Mouse (Mus musculus): ENCODE data around the gene Zp2. TPM values are rescaled to one million over a fixed set of nuclear protein-coding genes. Genes with fewer than 3 reads are reported as not detected.
A peak's percentile ranks its signal among the peaks of the same experiment; 100 is the strongest.

Gene Zp2
- polyA plus RNA-seq, 1 experiment from 2014 or later: not detected

DNA sequence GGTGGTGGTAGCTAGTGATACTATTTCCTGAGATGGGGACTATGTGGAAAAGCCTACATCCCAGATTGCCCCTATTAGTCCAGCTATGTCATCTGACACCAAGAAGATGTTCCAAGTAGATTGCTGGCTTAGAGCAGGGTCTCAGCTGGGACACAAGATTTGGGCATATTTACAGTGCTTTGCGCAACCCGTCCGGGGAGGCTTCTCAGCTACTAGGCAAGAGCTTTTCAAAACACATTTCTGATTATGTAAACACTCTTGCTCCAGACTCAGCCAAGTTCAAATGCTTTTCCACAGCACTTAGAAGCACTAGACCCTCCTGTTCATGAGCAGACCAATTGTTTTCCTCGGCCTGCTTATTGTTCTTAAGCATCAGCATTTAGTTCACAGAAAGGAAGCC lies 21.3 kb downstream of the Zp2 start:
- Histone ChIP-seq H3K4me3 (ENCODE audit: low read depth, low read length) (no peak overlapping the region), H3K36me3 (ENCODE audit: control insufficient read depth, insufficient read depth) (no peaks in the 10 kb centered on the region), H3K4me1 (ENCODE audit: control insufficient read depth, low read depth, low read length) (no peaks in the 10 kb centered on the region; the same call in 1 of the 2 replicates), H3K9ac (ENCODE audit: low read depth, low read length) (no peak overlapping the region), H3K27me3 (ENCODE audit: control insufficient read depth, insufficient read depth, low read depth, low read length) (no peaks in the 10 kb centered on the region), H3K9me3 (replicated peaks; ENCODE audit: control insufficient read depth, low read length) (no peaks in the 10 kb centered on the region), H3K4me2 (ENCODE audit: low read depth, low read length) (no peak overlapping the region), H3K27ac (ENCODE audit: low read length) (no peak overlapping the region)
- WGBS (ENCODE audit: insufficient replicate concordance): 61% methylated on average over 4 of the region's 4 CpGs
- no peak for ATAC-seq (ENCODE audit: low read depth)

DNA sequence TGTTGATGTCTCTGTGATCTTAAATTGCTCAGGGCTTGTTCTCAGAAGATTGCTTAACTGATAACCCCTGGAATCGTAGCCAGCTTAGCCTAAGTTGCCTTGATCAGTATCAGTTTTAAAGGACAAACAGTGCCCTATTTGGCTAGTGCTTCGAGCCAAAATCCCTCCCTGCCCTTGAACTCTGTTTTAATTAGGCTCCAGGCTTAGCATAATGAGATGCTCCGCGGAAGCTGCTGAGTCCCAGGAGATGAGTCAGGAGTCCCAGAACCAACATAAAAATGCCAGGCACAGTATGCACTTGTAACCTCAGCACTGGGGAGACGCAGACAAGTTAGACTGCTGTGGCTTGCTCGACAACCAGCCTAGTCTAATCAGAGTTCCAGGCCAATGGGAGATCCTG lies 27.6 kb downstream of the Zp2 start:
- H3K9me3 ChIP-seq (replicated peaks; ENCODE audit: control insufficient read depth, low read length): no peaks in the 10 kb centered on the region

DNA sequence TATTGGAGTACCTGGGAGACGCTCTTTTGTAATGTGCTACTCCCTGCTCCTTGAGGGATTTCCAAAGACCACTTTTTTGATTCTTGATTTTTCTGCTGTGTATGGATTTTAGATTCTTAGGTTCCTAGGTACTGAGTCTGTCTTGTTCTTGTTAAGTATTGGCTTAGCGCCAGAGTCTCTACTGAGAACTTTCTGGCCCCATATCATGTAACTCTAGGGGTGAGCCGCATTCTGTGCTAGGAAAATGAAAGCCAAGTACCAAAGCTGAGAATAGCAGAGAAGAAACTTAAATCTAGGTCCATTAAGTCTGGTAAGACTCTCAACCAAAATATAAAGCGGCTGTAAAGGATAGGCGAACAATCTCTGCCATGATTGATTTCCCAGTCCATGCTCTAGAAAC lies 28.1 kb downstream of the Zp2 start:
- Histone ChIP-seq H3K36me3 (ENCODE audit: control insufficient read depth, insufficient read depth) (no peaks in the 10 kb centered on the region), H3K4me1 (ENCODE audit: control insufficient read depth, low read depth, low read length) (no peaks in the 10 kb centered on the region), H3K9ac (ENCODE audit: low read depth, low read length) (no peak overlapping the region), H3K4me2 (ENCODE audit: low read depth, low read length) (no peak overlapping the region), H3K27ac (ENCODE audit: low read length) (no peak overlapping the region), H3K9me3 (replicated peaks; ENCODE audit: control insufficient read depth, low read length) (no peaks in the 10 kb centered on the region), H3K4me3 (ENCODE audit: low read depth, low read length) (no peak overlapping the region), H3K27me3 (ENCODE audit: control insufficient read depth, insufficient read depth, low read depth, low read length) (no peaks in the 10 kb centered on the region)
- ATAC-seq (ENCODE audit: low read depth): no peak
- WGBS (ENCODE audit: insufficient replicate concordance): 69% methylated on average over 5 of the region's 5 CpGs

More for the DNA sequence above, 27.6 kb downstream of the Zp2 start:
- H3K4me2 ChIP-seq (ENCODE audit: low read depth, low read length): no peak overlapping the region
- no peak overlapping the region for H3K27ac ChIP-seq (ENCODE audit: low read length)
- no peaks in the 10 kb centered on the region for H3K36me3 ChIP-seq (ENCODE audit: control insufficient read depth, insufficient read depth)
- no peaks in the 10 kb centered on the region for H3K4me1 ChIP-seq (ENCODE audit: control insufficient read depth, low read depth, low read length)
- WGBS (ENCODE audit: insufficient replicate concordance): 55% methylated on average over 6 of the region's 6 CpGs
- H3K9ac ChIP-seq (ENCODE audit: low read depth, low read length): no peak overlapping the region
- no peaks in the 10 kb centered on the region for H3K27me3 ChIP-seq (ENCODE audit: control insufficient read depth, insufficient read depth, low read depth, low read length)
- no peak for ATAC-seq (ENCODE audit: low read depth)
- no peak overlapping the region for H3K4me3 ChIP-seq (ENCODE audit: low read depth, low read length)

DNA sequence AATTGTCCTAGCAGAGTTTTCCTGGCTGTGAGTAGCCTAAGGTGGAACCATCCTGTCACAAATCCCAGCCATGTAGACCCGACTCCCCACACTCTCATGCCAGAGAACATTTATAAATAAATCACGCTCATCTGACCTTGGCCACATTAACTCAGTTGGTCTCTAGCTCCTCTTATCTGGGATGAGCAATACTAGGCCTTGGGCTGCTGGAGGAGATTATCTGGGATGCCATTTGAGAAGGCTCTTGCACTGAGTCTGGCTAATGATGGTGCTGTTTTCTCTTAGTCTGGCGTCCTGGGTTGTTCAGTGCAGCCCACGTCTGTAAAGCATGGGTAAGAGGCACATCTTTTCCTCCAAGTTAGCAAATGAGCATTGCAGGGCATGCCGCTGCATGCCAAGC lies 35.4 kb downstream of the Zp2 start:
- no peaks in the 10 kb centered on the region for H3K4me1 ChIP-seq (ENCODE audit: control insufficient read depth, low read depth, low read length)
- H3K4me3 ChIP-seq (ENCODE audit: low read depth, low read length): no peak overlapping the region
- ATAC-seq (ENCODE audit: low read depth): no peak
- no peaks in the 10 kb centered on the region for H3K27me3 ChIP-seq (ENCODE audit: control insufficient read depth, insufficient read depth, low read depth, low read length)
- no peak overlapping the region for H3K27ac ChIP-seq (ENCODE audit: low read length)
- no peak overlapping the region for H3K9ac ChIP-seq (ENCODE audit: low read depth, low read length)
- no peaks in the 10 kb centered on the region for H3K36me3 ChIP-seq (ENCODE audit: control insufficient read depth, insufficient read depth)
- 49% methylated on average over 5 of the region's 5 CpGs for WGBS (ENCODE audit: insufficient replicate concordance)
- H3K9me3 ChIP-seq (replicated peaks; ENCODE audit: control insufficient read depth, low read length): no peaks in the 10 kb centered on the region
- no peak overlapping the region for H3K4me2 ChIP-seq (ENCODE audit: low read depth, low read length)

DNA sequence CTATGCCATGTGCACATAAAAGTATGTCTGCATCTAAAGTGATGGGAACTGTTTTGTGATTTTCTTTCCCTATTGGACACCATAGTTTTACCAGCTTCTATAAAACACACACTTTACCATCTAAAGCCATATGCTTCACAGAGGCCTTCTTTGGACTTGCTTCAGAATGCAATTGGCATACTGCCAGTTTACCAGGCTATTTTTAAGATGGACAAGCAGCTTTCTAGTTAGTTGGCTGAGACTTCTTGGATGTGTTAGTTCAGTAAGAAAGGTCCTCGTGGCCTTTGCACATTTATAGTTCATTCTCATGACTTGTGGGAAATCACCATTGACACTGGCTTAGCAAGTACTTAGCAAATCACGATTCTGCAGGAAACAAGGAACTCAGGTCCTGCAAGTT lies 38.7 kb downstream of the Zp2 start:
- Histone ChIP-seq H3K27ac (ENCODE audit: low read length) (no peak overlapping the region), H3K27me3 (ENCODE audit: control insufficient read depth, insufficient read depth, low read depth, low read length) (peaks cover 3% of the 10 kb centered on the region; the same call in 1 of the 2 replicates), H3K9ac (ENCODE audit: low read depth, low read length) (no peak overlapping the region), H3K36me3 (ENCODE audit: control insufficient read depth, insufficient read depth) (no peaks in the 10 kb centered on the region), H3K4me2 (ENCODE audit: low read depth, low read length) (no peak overlapping the region), H3K4me1 (ENCODE audit: control insufficient read depth, low read depth, low read length) (peaks cover 3% of the 10 kb centered on the region), H3K9me3 (replicated peaks; ENCODE audit: control insufficient read depth, low read length) (no peaks in the 10 kb centered on the region), H3K4me3 (ENCODE audit: low read depth, low read length) (no peak overlapping the region)
- whole genome bisulfite sequencing (ENCODE audit: insufficient replicate concordance): 51% methylated on average over 2 of the region's 2 CpGs
- no peak for ATAC-seq (ENCODE audit: low read depth)

DNA sequence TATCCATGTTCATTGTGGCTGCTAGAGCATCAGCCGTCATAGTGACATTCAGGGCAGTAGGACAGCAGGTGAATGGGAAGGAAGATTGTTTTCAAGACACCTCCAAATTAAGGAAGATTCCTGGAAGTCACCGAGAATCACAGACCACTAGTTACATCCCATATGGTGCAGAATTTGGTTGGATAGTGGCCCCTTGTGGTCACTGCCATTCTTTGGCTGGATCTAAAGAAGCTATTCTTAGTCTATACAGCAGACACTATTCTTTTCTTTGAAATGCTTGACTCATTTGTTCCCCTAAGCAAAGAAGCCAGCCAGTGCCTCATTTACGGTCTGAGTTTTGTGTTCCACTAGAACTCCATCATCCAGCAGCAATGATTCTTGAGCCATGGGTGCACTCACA lies 40.1 kb downstream of the Zp2 start:
- Histone ChIP-seq H3K9me3 (replicated peaks; ENCODE audit: control insufficient read depth, low read length) (no peaks in the 10 kb centered on the region), H3K27ac (ENCODE audit: low read length) (no peak overlapping the region), H3K9ac (ENCODE audit: low read depth, low read length) (no peak overlapping the region), H3K4me3 (ENCODE audit: low read depth, low read length) (no peak overlapping the region), H3K36me3 (ENCODE audit: control insufficient read depth, insufficient read depth) (no peaks in the 10 kb centered on the region), H3K4me1 (ENCODE audit: control insufficient read depth, low read depth, low read length) (peaks cover 3% of the 10 kb centered on the region), H3K27me3 (ENCODE audit: control insufficient read depth, insufficient read depth, low read depth, low read length) (peaks cover 3% of the 10 kb centered on the region; the same call in 1 of the 2 replicates), H3K4me2 (ENCODE audit: low read depth, low read length) (no peak overlapping the region)
- no peak for ATAC-seq (ENCODE audit: low read depth)
- WGBS (ENCODE audit: insufficient replicate concordance): 44% methylated on average over 3 of the region's 3 CpGs

DNA sequence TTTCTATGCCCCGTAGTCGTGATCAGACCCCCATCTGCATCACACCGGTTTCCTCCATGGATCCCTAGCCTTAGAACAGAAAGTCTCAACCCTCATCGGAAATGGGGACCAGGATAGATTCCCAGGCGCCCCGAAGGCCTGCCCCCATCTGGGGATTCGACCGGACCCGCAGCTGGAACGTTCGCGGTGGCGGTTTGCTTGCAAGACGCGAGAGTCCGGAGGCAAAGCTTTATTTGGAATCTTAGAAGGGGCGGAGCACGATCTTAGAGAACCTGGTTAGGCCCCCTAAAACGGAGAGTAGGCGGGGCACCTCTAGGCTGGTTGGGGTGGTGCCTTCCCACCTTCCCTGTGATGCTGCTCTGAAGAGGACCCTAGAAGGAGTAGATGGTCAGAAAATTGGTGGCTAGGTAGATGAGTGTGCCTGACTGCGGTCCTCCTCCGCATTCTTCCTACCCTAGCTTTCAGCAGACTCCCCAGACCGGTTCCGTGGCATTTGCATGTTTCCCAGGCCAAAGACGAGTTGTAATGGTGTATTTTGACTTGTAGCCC lies 42.0 kb downstream of the Zp2 start:
- ATAC-seq (ENCODE audit: low read depth): no peak
- Histone ChIP-seq H3K36me3 (ENCODE audit: control insufficient read depth, insufficient read depth) (no peaks in the 10 kb centered on the region), H3K9ac (ENCODE audit: low read depth, low read length) (no peak overlapping the region; the same call in 1 of the 2 replicates), H3K4me3 (ENCODE audit: low read depth, low read length) (peak overlapping the region; percentile 64), H3K4me2 (ENCODE audit: low read depth, low read length) (peak overlapping the region; percentile 75), H3K9me3 (replicated peaks; ENCODE audit: control insufficient read depth, low read length) (no peaks in the 10 kb centered on the region), H3K27ac (ENCODE audit: low read length) (no peak overlapping the region), H3K4me1 (ENCODE audit: control insufficient read depth, low read depth, low read length) (peaks cover 3% of the 10 kb centered on the region), H3K27me3 (ENCODE audit: control insufficient read depth, insufficient read depth, low read depth, low read length) (peaks cover 3% of the 10 kb centered on the region; the same call in 1 of the 2 replicates)
- 6% methylated on average over 25 of the region's 25 CpGs for WGBS (ENCODE audit: insufficient replicate concordance)

DNA sequence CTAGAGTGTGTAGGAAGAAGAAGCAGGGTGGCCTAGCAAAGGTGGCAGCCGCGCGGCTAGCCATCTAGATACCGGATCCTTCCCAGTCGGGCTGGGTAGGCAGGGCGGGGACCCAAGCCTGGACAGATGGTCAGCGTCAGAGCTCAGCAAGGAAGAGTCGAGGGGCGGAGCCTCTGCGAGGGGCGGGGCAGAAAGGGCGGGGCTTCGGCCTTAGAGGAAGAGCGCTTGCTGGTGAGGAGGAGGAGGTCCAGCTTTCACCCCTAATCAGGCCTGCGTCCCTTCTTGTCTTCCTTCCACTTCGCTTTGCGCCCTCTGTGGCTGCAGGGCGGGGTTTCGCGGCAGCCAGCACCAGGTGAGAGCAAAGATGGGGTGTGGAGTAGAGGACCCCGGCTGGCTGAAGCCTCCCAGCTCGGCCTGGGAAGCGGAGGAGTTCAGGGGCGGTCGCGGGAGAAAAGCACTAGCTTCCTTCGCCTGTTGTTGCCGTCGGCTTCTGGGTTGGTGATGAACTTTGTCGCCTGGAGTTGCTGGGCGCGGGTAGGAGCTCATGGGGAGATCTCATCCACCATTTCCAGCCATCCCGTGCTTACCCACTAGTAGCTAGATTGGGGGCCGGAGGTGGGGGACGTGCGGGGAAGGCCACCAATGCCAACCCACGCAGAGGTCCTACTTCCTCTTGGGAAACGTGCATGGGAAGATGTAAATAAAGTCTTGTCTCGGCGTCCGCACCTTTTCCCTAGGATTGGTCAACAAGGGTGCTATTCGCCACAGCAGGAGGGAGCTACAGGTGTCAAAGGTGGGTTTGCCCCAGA lies 42.7 kb downstream of the Zp2 start, which contains the start of gene Tmem159:
Gene Tmem159 (plus strand): TSS at position 190 of the 809 bp plus-strand sequence.
- peaks cover 3% of the 10 kb centered on the region for H3K4me1 ChIP-seq (ENCODE audit: control insufficient read depth, low read depth, low read length)
- peak; percentile 85 for ATAC-seq (ENCODE audit: low read depth)
- H3K9me3 ChIP-seq (replicated peaks; ENCODE audit: control insufficient read depth, low read length): no peaks in the 10 kb centered on the region
- H3K36me3 ChIP-seq (ENCODE audit: control insufficient read depth, insufficient read depth): no peaks in the 10 kb centered on the region
- peak within 1 kb of the TSS; percentile 44; the same call in 1 of the 2 replicates for H3K9ac ChIP-seq (ENCODE audit: low read depth, low read length)
- H3K4me3 ChIP-seq (ENCODE audit: low read depth, low read length): peak within 1 kb of the TSS; percentile 64
- peak within 1 kb of the TSS; percentile 75 for H3K4me2 ChIP-seq (ENCODE audit: low read depth, low read length)
- peaks cover 3% of the 10 kb centered on the region; the same call in 1 of the 2 replicates for H3K27me3 ChIP-seq (ENCODE audit: control insufficient read depth, insufficient read depth, low read depth, low read length)
- WGBS (ENCODE audit: insufficient replicate concordance): under 1% methylated on average over 42 of the region's 42 CpGs
- no peak within 1 kb of the TSS for H3K27ac ChIP-seq (ENCODE audit: low read length)

DNA sequence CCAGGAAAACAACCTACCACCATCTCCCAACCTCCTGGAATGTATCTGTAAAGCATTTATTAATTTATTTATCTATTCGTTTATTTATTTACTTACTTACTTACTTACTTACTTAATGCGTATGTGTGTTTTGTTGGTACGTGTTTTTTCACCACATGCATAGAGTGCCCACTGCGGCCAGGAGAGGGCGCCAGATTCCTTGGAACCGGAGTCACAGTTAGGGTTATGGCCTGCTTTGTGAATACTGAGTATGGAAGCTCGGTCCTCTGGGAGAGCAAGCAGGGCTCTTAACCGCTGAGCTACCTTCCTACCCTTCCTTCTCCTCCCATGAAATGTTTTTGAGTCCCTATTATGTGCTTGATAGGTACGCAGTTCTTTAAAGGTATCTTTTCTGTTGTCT lies 46.7 kb downstream of the Zp2 start:
- WGBS (ENCODE audit: insufficient replicate concordance): 22% methylated on average over 9 of the region's 9 CpGs

More for the DNA sequence above, 46.7 kb downstream of the Zp2 start:
- Histone ChIP-seq H3K9me3 (replicated peaks; ENCODE audit: control insufficient read depth, low read length) (no peaks in the 10 kb centered on the region), H3K4me1 (ENCODE audit: control insufficient read depth, low read depth, low read length) (peaks cover 3% of the 10 kb centered on the region), H3K9ac (ENCODE audit: low read depth, low read length) (no peak overlapping the region), H3K27ac (ENCODE audit: low read length) (no peak overlapping the region), H3K27me3 (ENCODE audit: control insufficient read depth, insufficient read depth, low read depth, low read length) (peaks cover 3% of the 10 kb centered on the region; the same call in 1 of the 2 replicates), H3K36me3 (ENCODE audit: control insufficient read depth, insufficient read depth) (no peaks in the 10 kb centered on the region), H3K4me3 (ENCODE audit: low read depth, low read length) (no peak overlapping the region), H3K4me2 (ENCODE audit: low read depth, low read length) (no peak overlapping the region)
- ATAC-seq (ENCODE audit: low read depth): no peak

Measured in liver, embryonic 16.5 days (tissue).